Mouse (Mus musculus) ES-E14 (cell line): ENCODE data around the gene Olfr332. TPM values are rescaled to one million over a fixed set of nuclear protein-coding genes. Genes with fewer than 3 reads are reported as not detected.

Experiments used
- DNase-seq: peaks from one replicate; pipeline ENCODE4 v3.0.0-alpha.2; 2013; ENCODE audit warnings: low read depth, low spot score
- H3K27ac ChIP-seq: 2 replicates; pipeline ENCODE4 v1.5.1; 2012; ENCODE audit warnings: low read depth, mild to moderate bottlenecking, low read length, moderate library complexity, mixed read lengths; ENCODE audit not compliant: poor library complexity, insufficient read depth, severe bottlenecking
- H3K36me3 ChIP-seq: 2 replicates; pipeline ENCODE4 v1.6.1; 2012; ENCODE audit warnings: mild to moderate bottlenecking, low read length, moderate library complexity, mixed read lengths; ENCODE audit not compliant: control insufficient read depth, poor library complexity, insufficient read depth, severe bottlenecking
- H3K4me1 ChIP-seq, 2 experiments: fragments of 150-350 bp in 1 of 2; sonication (generic) in 1 of 2; 2 replicates each; pipeline ENCODE4 v1.6.1; 2012; ENCODE audit warnings: low read length in 2 of 2, mild to moderate bottlenecking in 1 of 2, mixed read lengths in 1 of 2; ENCODE audit not compliant: control insufficient read depth in 2 of 2, insufficient read depth in 2 of 2, poor library complexity in 1 of 2
- H3K4me3 ChIP-seq, 2 experiments: fragments of 150-350 bp in 1 of 2; sonication (generic) in 1 of 2; 2 replicates each; pipeline ENCODE4 v1.5.1; 2012; ENCODE audit warnings: low read length in 2 of 2, low read depth in 1 of 2, mild to moderate bottlenecking in 1 of 2, mixed read lengths in 1 of 2; ENCODE audit not compliant: insufficient read depth in 1 of 2, poor library complexity in 1 of 2, severe bottlenecking in 1 of 2
- H3K9ac ChIP-seq: 2 replicates; pipeline ENCODE4 v1.6.1; 2012; ENCODE audit warnings: low read depth, mild to moderate bottlenecking, low read length, mixed read lengths; ENCODE audit not compliant: poor library complexity, insufficient read depth, severe bottlenecking
- H3K9me3 ChIP-seq: fragments of 150-350 bp; sonication (generic); 2 replicates; pipeline ENCODE4 v1.6.1; 2012; ENCODE audit warnings: low read depth, mild to moderate bottlenecking, low read length; ENCODE audit not compliant: control insufficient read depth, insufficient read depth
- CHD2 ChIP-seq: IDR thresholded peaks from 2 replicates; pipeline ENCODE4 v1.6.1; 2014; ENCODE audit warnings: mild to moderate bottlenecking, low read depth, low read length, inconsistent platforms
- HCFC1 ChIP-seq: IDR thresholded peaks from 2 replicates; pipeline ENCODE4 v1.6.1; 2012; ENCODE audit warnings: low read length, inconsistent platforms, borderline replicate concordance; ENCODE audit not compliant: insufficient read depth
- MAFK ChIP-seq: IDR thresholded peaks from 2 replicates; pipeline ENCODE4 v1.6.1; 2014; ENCODE audit warnings: mild to moderate bottlenecking, low read depth, low read length, inconsistent platforms; ENCODE audit not compliant: insufficient read depth
- ZC3H11A ChIP-seq: IDR thresholded peaks from 2 replicates; pipeline ENCODE4 v1.6.1; 2012; ENCODE audit warnings: low read depth, mild to moderate bottlenecking, inconsistent platforms, low read length, borderline replicate concordance
- ZNF384 ChIP-seq: IDR thresholded peaks from 2 replicates; pipeline ENCODE4 v1.6.1; 2012; ENCODE audit warnings: low read depth, low read length, inconsistent platforms
- in situ Hi-C, 2 experiments: fragments of 600-800 bp; cut with MboI; formaldehyde crosslinking; loops; one replicate each; pipeline ENCODE4 v1.15.1; 2025; ENCODE audit warnings: low sequenced_read_pairs in 2 of 2, inconsistent platforms in 1 of 2; ENCODE audit not compliant: unreplicated experiment in 2 of 2
- total RNA-seq: library from RNA; depleted of rRNA; stranded (reverse); fragments of 300-350 nt; gene quantifications from 2 replicates; pipeline ENCODE4 v1.2.3, GENCODE M21; 2012; rRNA removed

Gene Olfr332
- total RNA-seq, 1 experiment, result not detected

DNA sequence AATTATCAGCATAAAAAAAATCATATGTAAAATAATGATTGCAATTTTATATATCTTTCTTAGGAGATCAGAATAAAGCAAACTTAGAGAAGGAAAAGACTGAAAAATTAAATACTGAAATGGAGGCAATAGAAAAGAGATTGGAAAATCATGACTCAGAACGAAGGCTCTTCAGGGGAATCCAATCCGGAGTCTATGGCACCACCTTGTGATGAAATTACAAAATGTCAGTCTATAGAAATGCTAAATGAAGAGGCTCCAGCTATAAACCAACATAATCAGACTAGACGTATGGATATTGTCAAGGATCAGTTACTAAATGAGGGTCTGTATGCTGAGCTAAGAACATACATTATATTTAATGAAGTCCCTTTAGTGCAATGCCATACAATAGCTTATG lies 6.9 kb upstream of the Olfr332 start:
- H3K27ac ChIP-seq, result no peak overlapping the region
- H3K36me3 ChIP-seq, result no peaks in the 10 kb centered on the region
- TF ChIP-seq ZC3H11A (no peak), MAFK (no peak), ZNF384 (no peak), HCFC1 (no peak), CHD2 (no peak)
- no peak overlapping the region for H3K4me3 ChIP-seq
- H3K4me1 ChIP-seq, result no peaks in the 10 kb centered on the region
- no peaks in the 10 kb centered on the region for H3K9me3 ChIP-seq
- no peak for DNase-seq
- in situ Hi-C loops, result no loop called here
- no peak overlapping the region for H3K9ac ChIP-seq

DNA sequence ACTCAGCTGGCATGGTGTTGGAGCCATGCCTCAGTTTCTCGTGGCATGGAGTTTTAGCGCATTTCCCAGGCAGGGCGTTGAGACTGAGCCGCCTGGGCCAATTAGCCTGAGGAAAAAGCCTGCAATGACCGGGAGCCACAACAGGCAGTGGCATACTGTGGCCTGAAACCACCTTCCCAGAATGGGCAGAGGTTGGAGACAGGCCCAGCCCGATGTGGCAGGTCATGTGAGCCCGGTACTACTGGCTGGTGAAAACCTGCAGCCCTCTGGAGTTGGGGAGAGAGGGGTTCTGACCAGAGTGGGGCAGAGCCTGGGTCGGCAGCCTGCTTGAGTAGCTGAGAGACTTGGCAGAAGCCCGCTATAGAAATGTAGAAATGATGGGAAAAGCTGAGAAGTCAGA lies 6.4 kb upstream of the Olfr332 start:
- H3K9ac ChIP-seq, result no peak overlapping the region
- in situ Hi-C loops, result no loop called here
- no peak for DNase-seq
- no peak overlapping the region for H3K4me3 ChIP-seq
- no peak for TF ChIP-seq CHD2
- no peak for TF ChIP-seq HCFC1
- TF ChIP-seq ZC3H11A, result no peak
- no peak for TF ChIP-seq ZNF384
- no peak for TF ChIP-seq MAFK
- H3K4me1 ChIP-seq, result no peaks in the 10 kb centered on the region
- H3K9me3 ChIP-seq, result no peaks in the 10 kb centered on the region
- H3K27ac ChIP-seq, result no peak overlapping the region
- no peaks in the 10 kb centered on the region for H3K36me3 ChIP-seq

DNA sequence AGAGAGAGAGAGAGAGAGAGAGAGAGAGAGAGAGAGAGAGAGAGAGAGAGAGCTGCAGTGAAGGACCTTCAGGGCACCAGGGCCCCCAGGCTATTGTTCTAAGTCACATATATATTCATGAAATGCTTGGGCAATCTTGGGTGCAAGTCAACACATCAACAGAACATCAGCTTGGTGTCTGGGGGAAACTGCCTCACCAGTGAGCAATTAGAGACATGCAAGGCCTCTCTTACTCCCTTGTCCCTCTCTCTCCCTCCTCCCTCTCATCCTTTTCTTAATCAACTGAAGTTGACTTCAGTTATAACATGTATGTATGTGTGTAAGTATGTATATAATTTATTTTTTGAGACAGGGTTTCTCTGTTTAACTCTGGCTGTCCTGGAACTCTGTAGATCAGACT lies 30.2 kb downstream of the Olfr332 start, which contains the start of gene Olfr30:
TSS of gene Olfr30 (minus strand) at position 101 of the 400 bp plus-strand sequence.
- H3K27ac ChIP-seq, result no peak within 1 kb of the TSS
- DNase-seq, result no peak
- TF ChIP-seq MAFK (no peak), CHD2 (no peak), ZC3H11A (no peak), HCFC1 (no peak), ZNF384 (no peak)
- no peaks in the 10 kb centered on the region for H3K4me1 ChIP-seq
- H3K36me3 ChIP-seq, result no peaks in the 10 kb centered on the region
- no peaks in the 10 kb centered on the region for H3K9me3 ChIP-seq
- no peak within 1 kb of the TSS for H3K9ac ChIP-seq
- no peak within 1 kb of the TSS for H3K4me3 ChIP-seq
- in situ Hi-C loops, result no loop called here

DNA sequence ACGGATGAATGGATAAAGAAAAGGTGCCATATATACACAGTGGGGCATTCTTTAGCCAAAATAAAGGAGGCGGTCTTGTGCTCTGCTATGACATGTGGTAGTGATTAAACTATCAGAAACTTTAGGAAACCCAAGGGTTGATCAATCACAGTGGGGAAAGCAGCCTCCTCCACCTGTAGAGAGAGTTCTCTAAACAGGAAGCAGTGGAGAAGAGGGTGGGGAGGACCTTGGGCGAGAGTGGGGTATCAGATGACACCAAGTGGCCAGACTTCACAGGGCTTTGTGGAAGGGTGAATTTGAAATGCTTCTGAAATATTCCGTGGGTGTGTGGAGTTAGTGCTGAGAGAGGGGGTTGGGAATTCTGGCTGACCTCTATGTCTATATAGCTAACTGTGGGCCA lies 38.8 kb downstream of the Olfr332 start:
- Histone ChIP-seq H3K4me1 (no peaks in the 10 kb centered on the region), H3K9ac (no peak overlapping the region), H3K27ac (no peak overlapping the region), H3K4me3 (no peak overlapping the region), H3K36me3 (no peaks in the 10 kb centered on the region), H3K9me3 (no peaks in the 10 kb centered on the region)
- DNase-seq, result no peak
- in situ Hi-C loops, result no loop called here
- TF ChIP-seq HCFC1 (no peak), ZC3H11A (no peak)

DNA sequence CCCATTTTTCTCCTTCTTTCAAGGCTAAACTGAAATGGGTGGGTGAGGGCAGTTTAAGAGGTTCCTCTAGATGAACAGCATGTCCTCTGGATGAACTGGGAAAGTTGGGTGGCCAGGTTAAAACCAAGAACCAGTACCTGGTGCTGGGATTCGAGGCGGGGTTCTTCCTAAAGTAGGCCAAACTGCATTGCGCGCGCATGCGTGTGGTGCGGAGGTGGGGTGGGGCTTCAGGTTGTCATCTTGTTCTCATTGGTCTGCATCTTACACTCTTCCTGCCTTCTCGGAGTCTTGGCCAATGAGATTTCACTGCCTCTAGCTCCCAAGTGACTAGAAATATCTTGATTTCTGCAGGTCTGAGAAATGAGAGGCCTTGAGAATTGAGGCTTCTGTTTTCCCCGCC lies 39.6 kb downstream of the Olfr332 start, which contains the start of gene Lypd9:
TSS of gene Lypd9 (minus strand) at position 165 of the 400 bp plus-strand sequence.
- H3K4me3 ChIP-seq, result no peak within 1 kb of the TSS
- no peak for DNase-seq
- no peak for TF ChIP-seq HCFC1
- no peak for TF ChIP-seq MAFK
- TF ChIP-seq CHD2, result no peak
- no peak for TF ChIP-seq ZNF384
- TF ChIP-seq ZC3H11A, result no peak
- H3K36me3 ChIP-seq, result no peaks in the 10 kb centered on the region
- H3K27ac ChIP-seq, result no peak within 1 kb of the TSS
- H3K9ac ChIP-seq, result no peak within 1 kb of the TSS
- H3K4me1 ChIP-seq, result no peaks in the 10 kb centered on the region
- in situ Hi-C loops, result no loop called here
- no peaks in the 10 kb centered on the region for H3K9me3 ChIP-seq

Other genes starting within 250 kb of the Olfr332 start
- gene 4930438A08Rik, start 217.8 kb downstream of the Olfr332 start, total RNA-seq, result 0.09 TPM in 1 of 2 replicates, not detected in the other
- 28.0 and 43.2 TPM in 2 replicates for gene Zfp692, start 185.5 kb downstream of the Olfr332 start, total RNA-seq
- gene Zfp672, start 162.2 kb downstream of the Olfr332 start, total RNA-seq, result 9.5 and 11.7 TPM in 2 replicates
- 26.9 and 28.9 TPM in 2 replicates for gene Sh3bp5l, start 161.8 kb downstream of the Olfr332 start, total RNA-seq
- gene Lypd8, start 113.5 kb downstream of the Olfr332 start, total RNA-seq, result not detected in 2 replicates
- gene 1810065E05Rik, start 71.4 kb downstream of the Olfr332 start, total RNA-seq, result not detected in 2 replicates
- gene Gm12253, start 60.0 kb downstream of the Olfr332 start, total RNA-seq, result not detected in 2 replicates
- gene Lypd9, start 39.6 kb downstream of the Olfr332 start, total RNA-seq, result not detected in 2 replicates
- gene Olfr30, start 30.3 kb downstream of the Olfr332 start, total RNA-seq, result not detected in 2 replicates
- not detected in 2 replicates for gene Olfr331, start 10.0 kb upstream of the Olfr332 start, total RNA-seq
- not detected in 2 replicates for gene Olfr330, start 42.3 kb upstream of the Olfr332 start, total RNA-seq
- 0.26 and 0.27 TPM in 2 replicates for gene Olfr329-ps, start 53.9 kb upstream of the Olfr332 start, total RNA-seq
- 0.18 and 0.37 TPM in 2 replicates for gene Olfr328, start 63.1 kb upstream of the Olfr332 start, total RNA-seq
- gene Olfr224, start 78.0 kb upstream of the Olfr332 start, total RNA-seq, result not detected in 2 replicates
- gene Olfr325, start 85.2 kb upstream of the Olfr332 start, total RNA-seq, result not detected in 2 replicates
- gene Olfr324, start 102.6 kb upstream of the Olfr332 start, total RNA-seq, result not detected in 2 replicates
- gene 2210407C18Rik, start 123.5 kb upstream of the Olfr332 start, total RNA-seq, result not detected in 2 replicates
- gene Olfr323, start 137.9 kb upstream of the Olfr332 start, total RNA-seq, result not detected in 2 replicates
- gene Trim58, start 147.9 kb upstream of the Olfr332 start, total RNA-seq, result not detected in 2 replicates
- gene Olfr322, start 166.2 kb upstream of the Olfr332 start, total RNA-seq, result not detected in 2 replicates
- gene Olfr320, start 188.5 kb upstream of the Olfr332 start, total RNA-seq, result not detected in 2 replicates
- not detected in 2 replicates for gene Olfr319, start 206.6 kb upstream of the Olfr332 start, total RNA-seq
- gene Olfr318, start 231.5 kb upstream of the Olfr332 start, total RNA-seq, result not detected in 2 replicates
- not detected in 2 replicates for gene Olfr317, start 246.7 kb upstream of the Olfr332 start, total RNA-seq